Mouse (Mus musculus): ENCODE data around the gene 6430531B16Rik.

The 6430531B16Rik gene

GRCm38 (mm10) chr7:139937138-139937537 lies 41.4 kb downstream of the 6430531B16Rik start:
- no peak for DNase-seq (ENCODE audit: low spot score)

DNA sequence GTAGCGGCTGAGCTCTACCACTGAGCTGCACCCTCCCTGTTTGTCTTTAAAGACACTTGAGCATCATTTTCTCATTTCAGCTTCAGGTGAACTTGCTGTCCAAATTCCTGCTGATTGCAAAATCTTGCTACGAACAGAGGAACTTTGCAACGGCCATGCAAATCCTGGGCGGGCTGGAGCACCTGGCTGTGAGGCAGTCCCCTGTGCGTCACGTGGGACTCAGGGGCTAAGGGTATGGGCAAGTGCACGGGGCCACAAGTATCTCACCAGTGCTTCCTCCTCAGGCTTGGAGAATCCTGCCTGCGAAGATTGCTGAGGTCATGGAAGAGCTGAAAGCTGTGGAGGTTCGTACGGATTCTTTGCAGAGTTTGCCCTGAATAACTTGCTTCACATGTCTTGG lies 41.9 kb downstream of the 6430531B16Rik start:
- DNase-seq (ENCODE audit: low spot score) = no peak

DNA sequence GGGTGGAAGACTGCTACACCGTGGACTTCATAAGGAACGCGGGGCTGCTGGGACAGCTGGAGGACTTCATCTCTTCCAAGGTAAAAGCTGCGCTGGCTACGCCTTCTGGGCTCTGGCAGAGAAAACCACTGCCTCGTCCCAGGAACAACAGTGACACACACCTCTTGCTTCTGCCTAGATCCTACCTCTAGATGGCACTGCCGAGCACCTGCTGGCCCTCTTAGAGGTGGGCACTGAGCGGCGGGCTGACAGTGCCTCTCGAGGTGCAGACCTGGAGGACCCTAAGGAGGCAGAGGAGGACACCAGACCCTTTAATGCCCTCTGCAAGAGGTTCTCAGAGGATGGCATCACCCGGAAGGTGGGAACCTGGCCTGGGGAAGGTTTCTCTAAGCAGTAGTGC lies 47.8 kb downstream of the 6430531B16Rik start:
- DNase-seq (ENCODE audit: low spot score) = peak; percentile 76

All from embryo, embryonic 10.5 days (tissue).